Mouse (Mus musculus) adipocyte (in vitro differentiated cells): Measurements from ENCODE around the gene Clec10a.

Experiments used
- DNase-seq: peaks from one replicate; pipeline ENCODE4 v3.0.0-alpha.2; 2016; ENCODE audit warnings: low spot score

The Clec10a gene

GRCm38 (mm10) chr11:70185120-70185519 is 29.1 kb downstream of the Clec10a start:
- peak; percentile 63 for DNase-seq

GRCm38 (mm10) chr11:70189319-70190134 is 33.5 kb downstream of the Clec10a start:
- peak; percentile 85 for DNase-seq

GRCm38 (mm10) chr11:70191188-70191587 is 35.2 kb downstream of the Clec10a start:
- DNase-seq = no peak

DNA sequence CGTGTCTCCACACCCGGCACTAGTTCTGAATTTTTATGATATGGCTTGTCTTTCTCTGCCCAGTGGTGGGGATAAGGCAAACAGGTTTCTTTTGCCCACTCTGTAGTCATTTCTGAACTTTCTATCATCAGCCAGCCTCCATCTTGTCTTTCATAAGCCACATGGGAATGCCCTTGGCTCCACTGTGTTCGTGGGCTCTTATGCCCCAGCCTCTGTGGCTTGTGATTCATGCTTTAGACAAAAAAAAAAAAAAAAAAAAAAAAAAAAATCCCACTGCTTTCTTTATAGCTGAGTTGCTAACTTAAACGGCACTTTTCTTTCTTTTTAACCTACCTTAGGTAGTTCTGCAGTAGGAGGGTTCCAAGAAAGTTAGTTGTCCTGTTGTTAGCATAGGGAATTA is 36.2 kb downstream of the Clec10a start:
- no peak for DNase-seq

- DNase-seq = peak; percentile 64
Measured at GRCm38 (mm10) chr11:70193354-70194285, 37.6 kb downstream of the Clec10a start.

GRCm38 (mm10) chr11:70198332-70198731 is 42.3 kb downstream of the Clec10a start:
- peak; percentile 80 for DNase-seq

- DNase-seq = no peak
Measured at GRCm38 (mm10) chr11:70199107-70199506, 43.1 kb downstream of the Clec10a start.

GRCm38 (mm10) chr11:70200036-70200608 is 44.1 kb downstream of the Clec10a start:
- no peak for DNase-seq

DNA sequence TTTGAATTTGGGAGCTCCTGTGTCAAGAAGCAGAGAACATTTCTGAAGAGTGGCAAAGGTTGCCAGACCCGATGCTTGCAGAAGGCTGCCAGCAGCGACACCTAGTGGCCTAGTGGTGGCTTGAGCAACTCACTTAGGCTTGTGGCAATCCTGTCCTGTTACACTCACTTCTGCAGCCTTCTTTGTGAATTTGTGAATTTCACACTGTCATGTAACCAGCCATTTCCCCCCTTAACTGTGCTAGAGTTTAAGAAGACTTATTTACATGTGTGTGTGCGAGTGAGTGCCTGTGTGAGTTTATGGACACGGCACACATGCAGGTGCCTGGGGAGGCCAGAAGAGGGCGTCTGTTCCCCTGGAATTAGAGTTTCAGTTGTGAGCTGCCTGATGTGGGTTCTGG is 45.7 kb downstream of the Clec10a start:
- peak; percentile 95 for DNase-seq

DNA sequence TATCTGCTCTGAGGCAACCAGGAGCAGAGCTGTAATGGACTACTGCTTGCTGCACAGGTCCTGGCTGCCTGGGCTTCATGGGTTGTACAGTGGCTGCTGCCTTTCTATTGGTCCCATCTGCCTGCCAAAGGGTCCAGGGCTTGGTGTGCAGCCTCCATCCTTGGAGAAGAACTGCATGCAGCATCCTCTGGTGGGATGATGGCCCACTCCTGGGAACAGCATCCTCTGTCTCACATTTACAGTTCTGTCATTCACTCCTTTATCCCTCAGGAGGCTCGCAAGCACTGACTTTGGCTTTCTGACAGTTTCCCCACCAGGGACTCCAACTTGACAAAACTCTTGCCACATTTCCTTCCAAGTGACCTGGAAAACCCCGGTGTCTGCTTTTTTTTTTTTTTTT is 50.8 kb downstream of the Clec10a start:
- DNase-seq = no peak

- DNase-seq = no peak
Measured at GRCm38 (mm10) chr11:70207283-70207682, 51.3 kb downstream of the Clec10a start.

- DNase-seq = peak; percentile 64
Measured at GRCm38 (mm10) chr11:70208778-70209388, 52.9 kb downstream of the Clec10a start.

DNA sequence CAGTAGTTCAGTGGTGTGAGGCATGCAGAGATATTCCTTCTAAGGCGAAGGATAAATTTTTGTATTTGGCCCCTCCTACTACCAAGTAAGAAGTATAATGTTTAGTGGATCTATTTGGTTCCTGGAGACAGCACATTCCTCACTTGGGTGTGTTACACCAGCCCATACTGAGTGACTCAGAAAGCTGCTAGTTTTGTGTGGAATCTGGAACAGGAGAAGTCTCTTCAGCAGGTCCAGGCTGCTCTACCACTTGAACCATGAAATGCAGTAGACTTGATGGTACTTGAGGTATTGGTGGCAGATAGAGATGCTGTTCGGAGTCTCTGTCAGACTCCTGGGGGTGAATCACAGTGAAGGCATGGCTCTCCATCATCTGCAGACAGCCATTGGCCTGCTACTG is 54.7 kb downstream of the Clec10a start:
- no peak for DNase-seq

GRCm38 (mm10) chr11:70211972-70212371 is 56.0 kb downstream of the Clec10a start:
- peak; percentile 44 for DNase-seq

DNA sequence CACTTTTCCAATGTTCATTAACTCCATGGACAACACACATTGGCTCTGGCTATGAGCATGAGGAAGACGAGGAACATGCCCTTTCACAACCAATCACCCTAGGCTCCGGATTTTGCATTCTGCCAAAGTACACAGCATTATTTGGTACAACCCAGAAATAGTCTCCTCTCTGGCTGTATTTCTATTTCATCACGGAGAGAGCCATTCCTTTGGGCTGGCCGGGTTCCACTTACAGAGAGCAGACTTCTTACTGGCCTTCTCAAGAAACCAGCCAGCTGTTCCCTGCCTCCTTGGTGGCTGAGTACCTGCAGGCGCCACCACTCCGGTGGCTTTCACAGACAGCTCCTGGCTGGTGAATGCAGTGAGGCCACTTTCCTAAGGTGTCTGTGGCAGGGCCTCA is 56.4 kb downstream of the Clec10a start, which contains the start of gene Slc16a11:
Gene Slc16a11, plus strand, starts transcription at position 330 of the 400 bp plus-strand sequence.
- peak; percentile 92 for DNase-seq

- peak; percentile 89 for DNase-seq
Measured at GRCm38 (mm10) chr11:70212896-70213295, 56.9 kb downstream of the Clec10a start.

DNA sequence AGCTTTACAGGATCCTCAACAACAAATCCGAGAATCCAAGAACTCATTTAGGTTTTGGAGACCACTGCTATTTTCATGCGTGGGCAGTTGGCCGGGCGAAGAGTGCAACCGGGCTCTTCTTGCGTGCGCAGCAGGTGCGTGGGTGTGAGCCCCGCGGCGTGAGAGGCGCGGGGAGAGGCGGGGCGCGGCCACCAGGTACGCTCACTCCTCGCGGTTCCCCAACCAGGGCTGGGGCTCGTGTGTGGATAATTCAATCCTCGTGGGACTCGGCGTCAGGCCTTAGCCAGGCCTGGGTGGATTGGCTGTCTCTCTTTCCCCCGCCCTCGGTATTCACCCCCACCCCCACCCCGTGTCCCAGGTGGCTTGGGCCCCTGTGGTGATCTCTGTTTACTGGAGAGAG is 57.7 kb downstream of the Clec10a start:
- DNase-seq = no peak

DNA sequence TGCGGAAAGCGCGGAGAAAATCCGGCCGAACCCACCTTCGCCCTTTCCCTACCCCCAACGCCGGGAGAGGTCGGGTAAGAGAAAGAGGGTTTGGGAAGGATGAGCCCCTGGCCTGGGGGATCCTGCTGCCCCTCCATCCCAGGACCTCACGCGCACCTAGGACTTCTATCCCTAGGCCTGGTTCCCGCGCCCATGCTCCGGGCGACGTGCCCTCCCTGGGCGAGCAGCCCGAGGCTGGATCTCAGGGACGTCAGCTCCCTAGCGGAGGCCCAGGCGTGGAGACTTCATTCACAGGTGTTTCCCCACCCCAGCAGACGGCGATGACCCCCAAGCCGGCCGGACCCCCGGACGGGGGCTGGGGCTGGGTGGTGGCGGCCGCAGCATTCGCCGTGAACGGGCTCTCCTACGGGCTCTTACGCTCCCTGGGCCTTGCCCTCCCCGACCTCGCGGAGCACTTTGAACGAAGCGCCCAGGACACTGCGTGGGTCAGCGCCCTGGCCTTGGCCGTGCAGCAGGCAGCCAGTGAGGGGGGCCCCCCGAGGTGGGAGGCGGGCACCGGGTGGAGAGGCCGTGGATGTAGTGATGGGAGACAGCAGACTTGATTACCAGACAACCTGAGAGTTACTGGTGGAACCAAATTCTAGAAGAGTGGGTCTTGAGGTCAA is 58.3 kb downstream of the Clec10a start:
- DNase-seq = no peak

DNA sequence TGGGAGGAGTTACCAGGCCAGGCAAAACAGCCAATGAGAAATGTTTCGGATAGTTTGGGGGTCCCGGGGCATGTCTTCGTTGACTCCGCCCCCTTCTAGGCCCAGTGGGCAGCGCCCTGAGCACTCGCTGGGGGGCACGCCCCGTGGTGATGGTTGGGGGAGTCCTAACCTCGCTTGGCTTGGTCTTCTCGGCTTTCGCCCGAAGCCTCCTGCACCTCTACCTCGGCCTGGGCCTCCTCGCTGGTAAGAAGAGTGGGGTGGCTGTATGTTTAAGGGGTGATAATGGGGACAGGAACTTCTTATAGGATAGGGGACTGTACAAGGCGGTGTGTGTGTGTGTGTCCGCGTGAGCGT is 58.8 kb downstream of the Clec10a start:
- no peak for DNase-seq

DNA sequence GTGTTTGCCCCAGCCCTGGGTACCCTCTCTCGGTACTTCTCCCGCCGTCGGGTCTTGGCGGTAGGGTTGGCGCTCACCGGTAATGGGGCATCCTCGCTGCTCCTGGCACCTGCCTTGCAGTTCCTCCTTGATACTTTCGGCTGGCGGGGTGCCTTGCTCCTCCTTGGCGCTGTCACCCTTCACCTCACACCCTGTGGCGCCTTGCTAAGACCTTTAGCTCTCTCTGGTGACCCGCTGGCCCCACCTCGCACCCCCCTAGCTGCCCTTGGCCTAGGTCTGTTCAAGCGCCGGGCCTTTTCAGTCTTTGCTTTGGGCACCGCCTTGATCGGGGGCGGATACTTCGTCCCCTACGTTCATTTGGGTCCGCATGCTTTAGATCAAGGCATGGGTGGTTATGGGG is 59.3 kb downstream of the Clec10a start:
- no peak for DNase-seq

DNA sequence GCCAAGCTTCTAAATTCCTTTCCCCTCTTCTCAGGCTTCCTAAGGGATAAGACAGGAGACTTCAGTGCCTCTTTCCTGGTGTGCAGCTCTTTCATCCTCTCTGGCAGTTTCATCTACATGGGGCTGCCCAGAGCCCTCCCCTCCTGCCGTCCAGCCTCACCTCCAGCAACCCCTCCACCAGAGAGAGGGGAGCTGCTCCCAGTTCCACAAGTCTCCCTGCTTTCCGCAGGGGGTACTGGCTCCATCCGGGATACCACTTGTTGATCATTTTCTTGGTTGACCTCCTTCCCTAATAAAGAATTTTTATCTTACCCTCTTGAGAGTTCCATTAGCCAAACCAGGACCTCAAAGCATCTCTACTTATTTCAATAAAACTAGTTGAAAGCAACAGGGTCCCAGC is 60.1 kb downstream of the Clec10a start:
- no peak for DNase-seq

DNA sequence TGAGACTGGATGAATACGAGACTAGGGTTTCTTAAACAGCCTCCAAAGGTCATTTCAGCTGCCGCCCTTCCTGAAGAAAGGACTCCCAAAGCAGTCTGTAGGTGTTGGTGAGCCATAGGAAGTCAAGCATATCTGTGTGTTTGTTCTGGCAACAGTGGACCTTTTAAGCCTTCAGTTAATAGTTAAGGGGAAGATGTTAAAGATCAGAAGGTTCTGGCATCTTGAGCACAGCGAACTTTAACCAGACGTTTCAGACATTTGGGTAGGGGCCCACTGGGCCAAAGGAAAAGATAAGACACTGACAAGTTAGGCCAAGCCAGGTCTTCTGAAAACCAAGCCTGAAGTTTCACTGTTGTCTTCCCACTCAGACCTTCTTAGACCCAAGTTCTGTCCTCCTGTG is 62.0 kb downstream of the Clec10a start:
- no peak for DNase-seq
